Mouse (Mus musculus): ENCODE results near the gene Gcg. TPM values are rescaled to one million over a fixed set of nuclear protein-coding genes. Genes with fewer than 3 reads are reported as not detected.

Gcg gene
- polyA plus RNA-seq, 1 experiment: not detected

GRCm38 (mm10) chr2:62440802-62441544 lies 42.5 kb downstream of the Gcg start:
- Histone ChIP-seq H3K36me3 (replicated peaks; ENCODE audit: low read length) (no peaks in the 10 kb centered on the region), H3K27me3 (replicated peaks) (no peaks in the 10 kb centered on the region), H3K4me3 (replicated peaks) (peak overlapping the region; percentile 86), H3K4me1 (peaks cover 12% of the 10 kb centered on the region), H3K9me3 (no peaks in the 10 kb centered on the region)
- TF ChIP-seq GATA1 (IDR thresholded peaks at IDR 0.05; ENCODE audit: borderline replicate concordance, low read length) (no peak), FLI1 (IDR thresholded peaks at IDR 0.05; ENCODE audit: low read length) (no peak)

- Histone ChIP-seq H3K36me3 (replicated peaks; ENCODE audit: low read length) (no peaks in the 10 kb centered on the region), H3K27me3 (replicated peaks) (no peaks in the 10 kb centered on the region), H3K4me3 (replicated peaks) (no peak overlapping the region), H3K9me3 (no peaks in the 10 kb centered on the region), H3K4me1 (peaks cover 10% of the 10 kb centered on the region)
- TF ChIP-seq FLI1 (IDR thresholded peaks at IDR 0.05; ENCODE audit: low read length) (no peak), GATA1 (IDR thresholded peaks at IDR 0.05; ENCODE audit: borderline replicate concordance, low read length) (no peak)
Measured at GRCm38 (mm10) chr2:62440083-62440482, 43.4 kb downstream of the Gcg start.

- Histone ChIP-seq H3K27me3 (replicated peaks) (no peaks in the 10 kb centered on the region), H3K4me1 (peaks cover 2% of the 10 kb centered on the region; the same call in 1 of the 2 replicates), H3K36me3 (replicated peaks; ENCODE audit: low read length) (no peaks in the 10 kb centered on the region), H3K4me3 (replicated peaks) (no peak overlapping the region), H3K9me3 (no peaks in the 10 kb centered on the region)
- TF ChIP-seq GATA1 (IDR thresholded peaks at IDR 0.05; ENCODE audit: borderline replicate concordance, low read length) (no peak), FLI1 (IDR thresholded peaks at IDR 0.05; ENCODE audit: low read length) (no peak)
Measured at GRCm38 (mm10) chr2:62431245-62431795, 52.1 kb downstream of the Gcg start.

GRCm38 (mm10) chr2:62425941-62426340 lies 57.5 kb downstream of the Gcg start:
- H3K36me3 ChIP-seq (replicated peaks; ENCODE audit: low read length): no peaks in the 10 kb centered on the region
- H3K9me3 ChIP-seq: no peaks in the 10 kb centered on the region
- no peaks in the 10 kb centered on the region for H3K27me3 ChIP-seq (replicated peaks)
- H3K4me1 ChIP-seq: peaks cover 3% of the 10 kb centered on the region; the same call in 1 of the 2 replicates
- H3K4me3 ChIP-seq (replicated peaks): no peak overlapping the region
- TF ChIP-seq GATA1 (IDR thresholded peaks at IDR 0.05; ENCODE audit: borderline replicate concordance, low read length) (no peak), FLI1 (IDR thresholded peaks at IDR 0.05; ENCODE audit: low read length) (no peak)

Other genes starting within 250 kb of the Gcg start
- gene Dpp4, start 71.4 kb downstream of the Gcg start, polyA plus RNA-seq (2012; ENCODE audit: insufficient read depth, low replicate concordance): not detected in 2 replicates
- not detected in 2 replicates for gene Fap, start 90.4 kb upstream of the Gcg start, polyA plus RNA-seq (2012; ENCODE audit: insufficient read depth, low replicate concordance)
- gene Ifih1, start 162.6 kb upstream of the Gcg start, polyA plus RNA-seq (2012; ENCODE audit: insufficient read depth, low replicate concordance): 1.7 and 2.1 TPM in 2 replicates
- 0.04 TPM in 1 of 2 replicates, not detected in the other for gene Gca, start 180.6 kb upstream of the Gcg start, polyA plus RNA-seq (2012; ENCODE audit: insufficient read depth, low replicate concordance)